ENCODE assay signal across 9 mouse cellular contexts in genomic region chr13:95389866-95390865, GRCm38 (mm10). TPM values are rescaled to one million over a fixed set of nuclear protein-coding genes. Genes with fewer than 3 reads are reported as not detected.
DNase-seq lines count a peak whose midpoint lies in the region; ATAC-seq and TF ChIP-seq lines count a peak whose summit lies in the region.
"Had no signal": no experiment of that assay in that cellular context is flagged by ENCODE, and none has a peak within 500 bp of the region (broad histone marks: within the 10 kb centered on the region; RNA-seq: fewer than 3 reads in every experiment).

No protein-coding gene starts in this region.

- H3K4me3 ChIP-seq in forebrain, embryonic 14.5 days (ENCODE audit: low read depth, low read length): no peak overlapping the region
- no peak overlapping the region for H3K4me3 ChIP-seq in lung, adult 2 months (replicated peaks; ENCODE audit: extremely low read depth, low read depth, low read length)
- no peak overlapping the region for H3K4me3 ChIP-seq in olfactory bulb, adult 2 months (ENCODE audit: insufficient read depth, low read depth, low read length)
- H3K4me3 ChIP-seq: limb, embryonic 15.5 days had no signal

- no peak overlapping the region for H3K27ac ChIP-seq in forebrain, embryonic 14.5 days (ENCODE audit: low read depth, low read length)
- no peak overlapping the region for H3K27ac ChIP-seq in olfactory bulb, adult 2 months (ENCODE audit: insufficient read depth, low read depth, low read length)
- H3K27ac ChIP-seq: limb, embryonic 15.5 days had no signal

- DNase-seq in ES-CJ7 (ENCODE audit: low read depth, low spot score): peak; percentile 84
- peak; percentile 91 for DNase-seq in forebrain, embryonic 14.5 days (ENCODE audit: low spot score)
- peak; percentile 69 to 82 for DNase-seq in heart, postnatal 36 days
- peak; percentile 80 for DNase-seq in layer of hippocampus, adult 11-12 months (ENCODE audit: low spot score)
- DNase-seq in lung, adult 2 months: peak; percentile 63
- peak; percentile 66 for DNase-seq in testis, postnatal 14 days (ENCODE audit: low spot score)

- ATAC-seq in cerebellum, adult (ENCODE audit: insufficient number of reproducible peaks, low FRiP score, low TSS enrichment): peak; percentile 74
- ATAC-seq in forebrain, embryonic 14.5 days: peak; percentile 72

- 32% methylated on average over 24 of the region's 24 CpGs for WGBS in forebrain, embryonic 14.5 days
- WGBS in lung, adult 2 months: 30% methylated on average over 24 of the region's 24 CpGs
- whole genome bisulfite sequencing in olfactory bulb, adult 2 months: 30% methylated on average over 24 of the region's 24 CpGs

- no peaks in the 10 kb centered on the region for H3K27me3 ChIP-seq in forebrain, embryonic 14.5 days (replicated peaks; ENCODE audit: control insufficient read depth, insufficient read depth, low read length)
- H3K27me3 ChIP-seq: limb, embryonic 15.5 days had no signal

- no peaks in the 10 kb centered on the region for H3K36me3 ChIP-seq in forebrain, embryonic 14.5 days (ENCODE audit: control insufficient read depth, insufficient read depth, low read length)
- H3K36me3 ChIP-seq: limb, embryonic 15.5 days had no signal

- TF ChIP-seq POLR2A in lung, adult 2 months (IDR thresholded peaks at IDR 0.05; ENCODE audit: borderline replicate concordance, extremely low read depth, low read depth, low read length): no peak
- no peak for TF ChIP-seq POLR2A in olfactory bulb, adult 2 months (IDR thresholded peaks at IDR 0.05; ENCODE audit: insufficient read depth, low read depth, low read length)

- peak overlapping the region; percentile 22; the same call in 1 of the 2 replicates for H3K9ac ChIP-seq in forebrain, embryonic 14.5 days (ENCODE audit: low read length)
- H3K9ac ChIP-seq: limb, embryonic 15.5 days had no signal

- H3K9me3 ChIP-seq in forebrain, embryonic 14.5 days (replicated peaks; ENCODE audit: control insufficient read depth, low read length): no peaks in the 10 kb centered on the region
- H3K9me3 ChIP-seq: limb, embryonic 15.5 days had no signal

- peak; percentile 88 for TF ChIP-seq CTCF in lung, adult 2 months (IDR thresholded peaks at IDR 0.05; ENCODE audit: insufficient read depth, low read length)
- TF ChIP-seq CTCF in olfactory bulb, adult 2 months (IDR thresholded peaks at IDR 0.05; ENCODE audit: insufficient read depth, low read depth, low read length): peak; percentile 65

- H3K4me1 ChIP-seq in forebrain, embryonic 14.5 days (ENCODE audit: control insufficient read depth, insufficient read depth, low read length): no peaks in the 10 kb centered on the region
- H3K4me1 ChIP-seq in lung, adult 2 months (ENCODE audit: control insufficient read depth, insufficient read depth, low read length): no peaks in the 10 kb centered on the region
- peaks cover 5% of the 10 kb centered on the region; the same call in 1 of the 2 replicates for H3K4me1 ChIP-seq in olfactory bulb, adult 2 months (ENCODE audit: control insufficient read depth, insufficient read depth, low read length)
- H3K4me1 ChIP-seq: limb, embryonic 15.5 days had no signal

- H3K4me2 ChIP-seq in forebrain, embryonic 14.5 days (ENCODE audit: low read length): peak overlapping the region; percentile 25; the same call in 1 of the 2 replicates
- H3K4me2 ChIP-seq: limb, embryonic 15.5 days had no signal

- intact Hi-C loops in heart, postnatal 36 days (cut with DNase I): loop anchor here (1.0 to 5.0 kb wide), 5 partner anchors 81 to 337 kb away; no protein-coding TSS in a partner anchor

RNA-seq across cellular contexts. Expression of gene Aggf1, which starts 15.0 kb away (rescaled TPM):
- 38.0 and 40.3 TPM in 2 replicates for polyA plus RNA-seq in forebrain, embryonic 14.5 days (2014; fragmentation: Nextera tagmentation; extraction: Ambion mirVana)
- total RNA-seq in heart, postnatal 36 days (2021): 10 to 100 TPM; 20.6 to 22.1 TPM
- polyA plus RNA-seq in lung, adult 2 months (2012; rRNA removed): 18.2 TPM in 2 replicates
- not detected in 2 replicates for polyA plus RNA-seq in olfactory bulb, adult 2 months (2012; ENCODE audit: insufficient read depth, insufficient read length, low replicate concordance, missing spikeins)

RNA-seq across cellular contexts. Expression of gene Crhbp, which starts 54.6 kb away (rescaled TPM):
- 0.75 and 1.1 TPM in 2 replicates for polyA plus RNA-seq in forebrain, embryonic 14.5 days (2014; fragmentation: Nextera tagmentation; extraction: Ambion mirVana)
- total RNA-seq in heart, postnatal 36 days (2021): not detected
- not detected in 2 replicates for polyA plus RNA-seq in lung, adult 2 months (2012; rRNA removed)
- polyA plus RNA-seq in olfactory bulb, adult 2 months (2012; ENCODE audit: insufficient read depth, insufficient read length, low replicate concordance, missing spikeins): not detected in 2 replicates
